Mouse (Mus musculus): ENCODE results near the gene Tmprss3.

GRCm38 (mm10) chr17:31231780-31232179, 33.0 kb upstream of the Tmprss3 start:
- TF ChIP-seq POLR2A (IDR thresholded peaks at IDR 0.05; ENCODE audit: insufficient read depth, low read length) (no peak), CTCF (IDR thresholded peaks at IDR 0.05; ENCODE audit: low read depth, low read length) (no peak)
